Mouse (Mus musculus): Measurements from ENCODE around the gene Pdgfra. TPM values are rescaled to one million over a fixed set of nuclear protein-coding genes. Genes with fewer than 3 reads are reported as not detected.

Gene Pdgfra
- polyA plus RNA-seq, 1 experiment from 2014 or later = 15.6 TPM

GRCm38 (mm10) chr5:75149880-75150279 is 2.2 kb upstream of the Pdgfra start:
- peak; percentile 67 for DNase-seq (ENCODE audit: low spot score)
- Histone ChIP-seq H3K36me3 (no peaks in the 10 kb centered on the region), H3K4me1 (peaks cover 69% of the 10 kb centered on the region), H3K4me3 (peak overlapping the region; percentile 41), H3K27ac (replicated peaks) (no peak overlapping the region; the same call in 1 of the 2 replicates), H3K9me3 (replicated peaks) (no peaks in the 10 kb centered on the region), H3K27me3 (ENCODE audit: low read depth, poor library complexity, severe bottlenecking) (peaks cover 100% of the 10 kb centered on the region)
- WGBS = under 1% methylated on average over 11 of the region's 11 CpGs

- peaks cover 100% of the 10 kb centered on the region for H3K27me3 ChIP-seq (ENCODE audit: low read depth, poor library complexity, severe bottlenecking)
- no peak overlapping the region for H3K27ac ChIP-seq (replicated peaks)
- H3K36me3 ChIP-seq = no peaks in the 10 kb centered on the region
- no peaks in the 10 kb centered on the region for H3K9me3 ChIP-seq (replicated peaks)
- under 1% methylated on average over 23 of the region's 23 CpGs for WGBS
- DNase-seq (ENCODE audit: low spot score) = peak; percentile 63
- H3K4me3 ChIP-seq = peak overlapping the region; percentile 41
- H3K4me1 ChIP-seq = peaks cover 74% of the 10 kb centered on the region
Measured at GRCm38 (mm10) chr5:75150341-75150981, 1.6 kb upstream of the Pdgfra start.

- Histone ChIP-seq H3K9me3 (replicated peaks) (no peaks in the 10 kb centered on the region), H3K27me3 (ENCODE audit: low read depth, poor library complexity, severe bottlenecking) (peaks cover 100% of the 10 kb centered on the region), H3K4me1 (peaks cover 83% of the 10 kb centered on the region), H3K27ac (replicated peaks) (peak overlapping the region; percentile 34; the same call in 1 of the 2 replicates), H3K36me3 (no peaks in the 10 kb centered on the region), H3K4me3 (peak overlapping the region; percentile 41)
- peak; percentile 81 for DNase-seq (ENCODE audit: low spot score)
- WGBS = under 1% methylated on average over 35 of the region's 35 CpGs
Measured at GRCm38 (mm10) chr5:75151146-75151900, 769 bp upstream of the Pdgfra start.

- Histone ChIP-seq H3K27me3 (ENCODE audit: low read depth, poor library complexity, severe bottlenecking) (peaks cover 95% of the 10 kb centered on the region), H3K9me3 (replicated peaks) (no peaks in the 10 kb centered on the region), H3K4me3 (peak overlapping the region; percentile 57), H3K4me1 (peaks cover 85% of the 10 kb centered on the region), H3K36me3 (no peaks in the 10 kb centered on the region), H3K27ac (replicated peaks) (peak overlapping the region; percentile 70)
- DNase-seq (ENCODE audit: low spot score) = peak; percentile 74
- under 1% methylated on average over 72 of the region's 72 CpGs for WGBS
Measured at GRCm38 (mm10) chr5:75152791-75153625, 916 bp downstream of the Pdgfra start.

- DNase-seq (ENCODE audit: low spot score) = no peak
- H3K27me3 ChIP-seq (ENCODE audit: low read depth, poor library complexity, severe bottlenecking) = peaks cover 95% of the 10 kb centered on the region
- peaks cover 79% of the 10 kb centered on the region for H3K4me1 ChIP-seq
Measured at GRCm38 (mm10) chr5:75153626-75153960, 1.5 kb downstream of the Pdgfra start.

GRCm38 (mm10) chr5:75153961-75154620 is 2.0 kb downstream of the Pdgfra start:
- no peaks in the 10 kb centered on the region for H3K9me3 ChIP-seq (replicated peaks)
- H3K4me1 ChIP-seq = peaks cover 74% of the 10 kb centered on the region
- DNase-seq (ENCODE audit: low spot score) = peak; percentile 57
- WGBS = under 1% methylated on average over 27 of the region's 27 CpGs
- H3K27ac ChIP-seq (replicated peaks) = peak overlapping the region; percentile 61; the same call in 1 of the 2 replicates
- H3K36me3 ChIP-seq = no peaks in the 10 kb centered on the region
- H3K27me3 ChIP-seq (ENCODE audit: low read depth, poor library complexity, severe bottlenecking) = peaks cover 95% of the 10 kb centered on the region
- H3K4me3 ChIP-seq = peak overlapping the region; percentile 57

More at GRCm38 (mm10) chr5:75153626-75153960, 1.5 kb downstream of the Pdgfra start:
- Histone ChIP-seq H3K27ac (replicated peaks) (peak overlapping the region; percentile 70; the same call in 1 of the 2 replicates), H3K9me3 (replicated peaks) (no peaks in the 10 kb centered on the region), H3K4me3 (peak overlapping the region; percentile 57), H3K36me3 (no peaks in the 10 kb centered on the region)
- under 1% methylated on average over 13 of the region's 13 CpGs for WGBS

GRCm38 (mm10) chr5:75154621-75155235 is 2.6 kb downstream of the Pdgfra start:
- no peaks in the 10 kb centered on the region for H3K9me3 ChIP-seq (replicated peaks)
- peaks cover 68% of the 10 kb centered on the region for H3K4me1 ChIP-seq
- H3K36me3 ChIP-seq = no peaks in the 10 kb centered on the region
- H3K27ac ChIP-seq (replicated peaks) = no peak overlapping the region; the same call in 1 of the 2 replicates
- WGBS = 0% methylated on average over 21 of the region's 21 CpGs
- H3K27me3 ChIP-seq (ENCODE audit: low read depth, poor library complexity, severe bottlenecking) = peaks cover 92% of the 10 kb centered on the region
- DNase-seq (ENCODE audit: low spot score) = peak; percentile 62
- peak overlapping the region; percentile 57 for H3K4me3 ChIP-seq

GRCm38 (mm10) chr5:75155281-75155680 is 3.2 kb downstream of the Pdgfra start:
- H3K27me3 ChIP-seq (ENCODE audit: low read depth, poor library complexity, severe bottlenecking) = peaks cover 88% of the 10 kb centered on the region
- H3K9me3 ChIP-seq (replicated peaks) = no peaks in the 10 kb centered on the region
- no peak for DNase-seq (ENCODE audit: low spot score)
- H3K4me1 ChIP-seq = peaks cover 62% of the 10 kb centered on the region
- 0% methylated on average over 8 of the region's 9 CpGs for WGBS
- no peak overlapping the region for H3K27ac ChIP-seq (replicated peaks)
- peak overlapping the region; percentile 57 for H3K4me3 ChIP-seq
- H3K36me3 ChIP-seq = no peaks in the 10 kb centered on the region

GRCm38 (mm10) chr5:75155741-75156553 is 3.9 kb downstream of the Pdgfra start:
- peak overlapping the region; percentile 64 for H3K27ac ChIP-seq (replicated peaks)
- no peaks in the 10 kb centered on the region for H3K36me3 ChIP-seq
- WGBS = under 1% methylated on average over 52 of the region's 52 CpGs
- peak overlapping the region; percentile 57 for H3K4me3 ChIP-seq
- peaks cover 87% of the 10 kb centered on the region for H3K27me3 ChIP-seq (ENCODE audit: low read depth, poor library complexity, severe bottlenecking)
- no peaks in the 10 kb centered on the region for H3K9me3 ChIP-seq (replicated peaks)
- peaks cover 60% of the 10 kb centered on the region for H3K4me1 ChIP-seq
- DNase-seq (ENCODE audit: low spot score) = peak; percentile 86

GRCm38 (mm10) chr5:75156554-75157036 is 4.5 kb downstream of the Pdgfra start:
- peaks cover 87% of the 10 kb centered on the region for H3K27me3 ChIP-seq (ENCODE audit: low read depth, poor library complexity, severe bottlenecking)
- peak overlapping the region; percentile 64; the same call in 1 of the 2 replicates for H3K27ac ChIP-seq (replicated peaks)
- WGBS = under 1% methylated on average over 21 of the region's 21 CpGs

GRCm38 (mm10) chr5:75157038-75157437 is 4.9 kb downstream of the Pdgfra start:
- peak; percentile 64 for DNase-seq (ENCODE audit: low spot score)
- 0% methylated on average over 3 of the region's 3 CpGs for WGBS

More at GRCm38 (mm10) chr5:75156554-75157036, 4.5 kb downstream of the Pdgfra start:
- Histone ChIP-seq H3K4me3 (peak overlapping the region; percentile 57), H3K4me1 (peaks cover 53% of the 10 kb centered on the region), H3K9me3 (replicated peaks) (no peaks in the 10 kb centered on the region), H3K36me3 (no peaks in the 10 kb centered on the region)
- peak; percentile 66 for DNase-seq (ENCODE audit: low spot score)

More at GRCm38 (mm10) chr5:75157038-75157437, 4.9 kb downstream of the Pdgfra start:
- Histone ChIP-seq H3K27me3 (ENCODE audit: low read depth, poor library complexity, severe bottlenecking) (peaks cover 87% of the 10 kb centered on the region), H3K27ac (replicated peaks) (no peak overlapping the region), H3K36me3 (no peaks in the 10 kb centered on the region), H3K4me1 (peaks cover 49% of the 10 kb centered on the region), H3K4me3 (peak overlapping the region; percentile 57), H3K9me3 (replicated peaks) (no peaks in the 10 kb centered on the region)

All from midbrain, embryonic 10.5 days (tissue).